Mouse (Mus musculus) brown adipose tissue, adult 24 weeks (tissue): ENCODE results near the gene Tarsl2. TPM values are rescaled to one million over a fixed set of nuclear protein-coding genes. Genes with fewer than 3 reads are reported as not detected.

Source experiments
- H3K27ac ChIP-seq: fragments of 200-500 bp; replicated peaks from 2 replicates; pipeline ENCODE4 v1.5.1; 2012; ENCODE audit warnings: low read depth, mild to moderate bottlenecking, low read length
- H3K4me1 ChIP-seq: fragments of 200-500 bp; 2 replicates; pipeline ENCODE4 v1.6.1; 2012; ENCODE audit warnings: low read length, mixed read lengths; ENCODE audit not compliant: control insufficient read depth, insufficient read depth, insufficient read length
- H3K4me3 ChIP-seq: fragments of 200-500 bp; 2 replicates; pipeline ENCODE4 v1.5.1; 2012; ENCODE audit warnings: low read depth, mild to moderate bottlenecking, low read length, moderate library complexity; ENCODE audit not compliant: insufficient read depth
- polyA plus RNA-seq: library from polyadenylated mRNA; stranded (reverse); fragments of >200 nt; gene quantifications from 2 replicates; pipeline ENCODE4 v1.2.4, GENCODE M21; 2012; ENCODE audit not compliant: missing spikeins, insufficient read depth, insufficient read length

Tarsl2 gene
- 19.0 and 20.7 TPM in 2 replicates for polyA plus RNA-seq

- Histone ChIP-seq H3K4me1 (no peaks in the 10 kb centered on the region), H3K27ac (no peak within 1 kb of the TSS), H3K4me3 (peak within 1 kb of the TSS; percentile 84)
Measured at GRCm38 (mm10) chr7:65644643-65645351, at the start of gene Tarsl2. Tarsl2 (plus strand) TSS chr7:65644898.

GRCm38 (mm10) chr7:65606124-65606523 is 38.6 kb upstream of the Tarsl2 start:
- Histone ChIP-seq H3K27ac (no peak overlapping the region), H3K4me1 (no peaks in the 10 kb centered on the region), H3K4me3 (no peak overlapping the region)

GRCm38 (mm10) chr7:65607003-65607402 is 37.7 kb upstream of the Tarsl2 start:
- no peaks in the 10 kb centered on the region for H3K4me1 ChIP-seq
- no peak overlapping the region for H3K4me3 ChIP-seq
- H3K27ac ChIP-seq: no peak overlapping the region

GRCm38 (mm10) chr7:65610171-65610570 is 34.5 kb upstream of the Tarsl2 start:
- Histone ChIP-seq H3K4me1 (no peaks in the 10 kb centered on the region), H3K4me3 (no peak overlapping the region), H3K27ac (no peak overlapping the region)

- Histone ChIP-seq H3K27ac (no peak overlapping the region), H3K4me1 (no peaks in the 10 kb centered on the region), H3K4me3 (no peak overlapping the region)
Measured at GRCm38 (mm10) chr7:65610673-65611072, 34.0 kb upstream of the Tarsl2 start.

GRCm38 (mm10) chr7:65611298-65611697 is 33.4 kb upstream of the Tarsl2 start:
- no peaks in the 10 kb centered on the region for H3K4me1 ChIP-seq
- H3K4me3 ChIP-seq: no peak overlapping the region
- no peak overlapping the region for H3K27ac ChIP-seq

- no peaks in the 10 kb centered on the region for H3K4me1 ChIP-seq
- no peak overlapping the region for H3K4me3 ChIP-seq
- H3K27ac ChIP-seq: no peak overlapping the region
Measured at GRCm38 (mm10) chr7:65613723-65614122, 31.0 kb upstream of the Tarsl2 start.

GRCm38 (mm10) chr7:65618751-65619150 is 25.9 kb upstream of the Tarsl2 start:
- Histone ChIP-seq H3K4me3 (no peak overlapping the region), H3K4me1 (no peaks in the 10 kb centered on the region), H3K27ac (no peak overlapping the region)

GRCm38 (mm10) chr7:65620746-65621145 is 24.0 kb upstream of the Tarsl2 start:
- Histone ChIP-seq H3K4me1 (no peaks in the 10 kb centered on the region), H3K4me3 (no peak overlapping the region)

GRCm38 (mm10) chr7:65623330-65623729 is 21.4 kb upstream of the Tarsl2 start:
- Histone ChIP-seq H3K27ac (no peak overlapping the region), H3K4me1 (no peaks in the 10 kb centered on the region), H3K4me3 (no peak overlapping the region)

More at GRCm38 (mm10) chr7:65620746-65621145, 24.0 kb upstream of the Tarsl2 start:
- no peak overlapping the region for H3K27ac ChIP-seq

GRCm38 (mm10) chr7:65625528-65625927 is 19.2 kb upstream of the Tarsl2 start:
- H3K27ac ChIP-seq: no peak overlapping the region
- H3K4me1 ChIP-seq: no peaks in the 10 kb centered on the region
- H3K4me3 ChIP-seq: no peak overlapping the region

- no peak overlapping the region for H3K4me3 ChIP-seq
- H3K27ac ChIP-seq: no peak overlapping the region
- H3K4me1 ChIP-seq: no peaks in the 10 kb centered on the region
Measured at GRCm38 (mm10) chr7:65629846-65630245, 14.9 kb upstream of the Tarsl2 start.

GRCm38 (mm10) chr7:65630661-65631060 is 14.0 kb upstream of the Tarsl2 start:
- Histone ChIP-seq H3K4me1 (no peaks in the 10 kb centered on the region), H3K4me3 (no peak overlapping the region), H3K27ac (no peak overlapping the region)

- Histone ChIP-seq H3K4me1 (no peaks in the 10 kb centered on the region), H3K27ac (no peak overlapping the region), H3K4me3 (no peak overlapping the region)
Measured at GRCm38 (mm10) chr7:65635831-65636230, 8.9 kb upstream of the Tarsl2 start.

GRCm38 (mm10) chr7:65636356-65636880 is 8.3 kb upstream of the Tarsl2 start:
- Histone ChIP-seq H3K27ac (no peak overlapping the region), H3K4me1 (no peaks in the 10 kb centered on the region), H3K4me3 (no peak overlapping the region)

- H3K27ac ChIP-seq: no peak overlapping the region
- no peaks in the 10 kb centered on the region for H3K4me1 ChIP-seq
- no peak overlapping the region for H3K4me3 ChIP-seq
Measured at GRCm38 (mm10) chr7:65638170-65638770, 6.4 kb upstream of the Tarsl2 start.
